Mouse (Mus musculus) ES-Bruce4 (cell line): ENCODE results near the gene Hspb3. TPM values are rescaled to one million over a fixed set of nuclear protein-coding genes. Genes with fewer than 3 reads are reported as not detected.

Experiments
- H3K27ac ChIP-seq: 2 replicates; pipeline ENCODE4 v1.5.1; 2012; ENCODE audit warnings: low read length, inconsistent platforms; ENCODE audit not compliant: insufficient read depth
- H3K27me3 ChIP-seq: 2 replicates; pipeline ENCODE4 v1.6.1; 2012; ENCODE audit warnings: mild to moderate bottlenecking, low read length, inconsistent platforms; ENCODE audit not compliant: control insufficient read depth, poor library complexity, insufficient read depth, severe bottlenecking
- H3K36me3 ChIP-seq: 2 replicates; pipeline ENCODE4 v1.6.1; 2012; ENCODE audit warnings: inconsistent platforms, mild to moderate bottlenecking, low read length, moderate library complexity; ENCODE audit not compliant: control insufficient read depth, poor library complexity, insufficient read depth, severe bottlenecking
- H3K4me1 ChIP-seq: one replicate; pipeline ENCODE4 v1.8.1; 2011; ENCODE audit warnings: low read length; ENCODE audit not compliant: control insufficient read depth, insufficient read depth
- H3K4me3 ChIP-seq: 2 replicates; pipeline ENCODE4 v1.5.1; 2011; ENCODE audit warnings: low read depth, mild to moderate bottlenecking, low read length
- H3K9ac ChIP-seq: 2 replicates; pipeline ENCODE4 v1.6.1; 2012; ENCODE audit warnings: low read depth, mild to moderate bottlenecking, inconsistent platforms; ENCODE audit not compliant: poor library complexity, severe bottlenecking
- H3K9me3 ChIP-seq: replicated peaks from 2 replicates; pipeline ENCODE4 v1.6.1; 2012; ENCODE audit warnings: mild to moderate bottlenecking, low read length, inconsistent platforms; ENCODE audit not compliant: control insufficient read depth, poor library complexity, insufficient read depth, severe bottlenecking
- CTCF ChIP-seq: IDR thresholded peaks from one replicate; pipeline ENCODE4 v1.8.1; 2011; ENCODE audit warnings: low read depth, low read length
- EP300 ChIP-seq: IDR thresholded peaks from 2 replicates; pipeline ENCODE4 v1.6.1; 2011; ENCODE audit warnings: low read depth, low read length; ENCODE audit not compliant: insufficient read depth
- POLR2A ChIP-seq: IDR thresholded peaks from one replicate; pipeline ENCODE4 v1.8.1; 2011; ENCODE audit warnings: low read length; ENCODE audit not compliant: insufficient read depth
- polyA plus RNA-seq: library from polyadenylated mRNA; stranded (reverse); fragments of >200 nt; gene quantifications from 2 replicates; pipeline ENCODE4 v1.2.4, GENCODE M21; 2011; ENCODE audit warnings: low read depth; ENCODE audit not compliant: missing spikeins, insufficient read depth, insufficient read length

Gene Hspb3
- polyA plus RNA-seq, 1 experiment: not detected

DNA sequence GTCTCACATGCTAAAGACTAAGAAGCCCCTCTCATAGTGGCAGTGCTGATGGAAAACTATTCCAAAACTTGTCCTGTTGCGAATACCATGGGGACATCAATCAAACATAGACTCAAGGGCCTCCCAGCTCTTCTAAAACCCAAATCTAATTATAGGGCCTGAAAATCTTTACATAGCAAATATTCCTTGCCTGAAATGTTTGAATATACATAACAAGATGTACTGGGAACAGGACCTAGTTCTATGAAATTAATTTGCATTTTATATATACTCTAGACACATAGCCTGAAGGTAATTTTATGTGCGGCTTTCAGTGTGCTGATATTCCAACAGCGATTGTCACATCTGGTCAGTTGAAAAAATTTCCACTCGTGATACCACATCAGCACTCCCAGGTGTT is 8.0 kb downstream of the Hspb3 start:
- Histone ChIP-seq H3K27me3 (no peaks in the 10 kb centered on the region), H3K4me3 (no peak overlapping the region), H3K27ac (no peak overlapping the region), H3K9ac (no peak overlapping the region), H3K4me1 (no peaks in the 10 kb centered on the region), H3K9me3 (no peaks in the 10 kb centered on the region; the same call in 1 of the 2 replicates), H3K36me3 (no peaks in the 10 kb centered on the region)
- no peak for TF ChIP-seq POLR2A
- TF ChIP-seq EP300: no peak
- no peak for TF ChIP-seq CTCF

DNA sequence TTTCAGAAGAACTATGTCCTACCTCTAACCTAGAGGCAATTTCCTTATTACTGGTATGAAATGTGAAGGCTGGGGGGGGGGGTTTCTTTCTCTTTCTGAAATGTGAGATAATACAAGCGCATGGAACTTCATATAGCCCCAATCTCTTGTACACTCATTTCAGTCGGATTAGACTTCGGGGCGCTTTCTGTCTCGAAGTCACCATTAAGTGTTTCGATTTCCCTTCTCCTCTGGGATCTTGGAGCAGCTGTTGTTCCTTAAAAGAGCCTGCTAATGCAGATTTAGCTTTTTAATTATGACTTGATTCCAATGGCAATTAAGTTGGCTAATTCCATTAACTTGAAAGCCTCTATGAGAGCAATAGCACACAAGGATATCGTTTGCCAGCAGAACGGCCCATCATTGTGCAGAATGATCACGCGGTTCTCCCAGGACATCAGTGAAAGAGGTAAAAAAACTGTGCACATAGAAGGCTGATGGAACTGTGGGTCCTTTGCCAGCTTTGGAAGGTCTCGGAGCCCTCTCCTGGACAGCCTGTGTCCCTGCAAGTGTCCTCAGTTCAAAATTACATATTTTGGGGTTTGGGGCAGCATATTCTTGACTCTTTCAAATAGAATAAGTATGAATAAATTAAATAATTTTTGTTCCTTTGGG is 22.4 kb downstream of the Hspb3 start:
- no peaks in the 10 kb centered on the region for H3K4me1 ChIP-seq
- H3K9me3 ChIP-seq: no peaks in the 10 kb centered on the region
- peak; percentile 38 for TF ChIP-seq CTCF
- TF ChIP-seq POLR2A: no peak
- no peak for TF ChIP-seq EP300
- no peak overlapping the region for H3K4me3 ChIP-seq
- no peaks in the 10 kb centered on the region for H3K36me3 ChIP-seq
- H3K9ac ChIP-seq: no peak overlapping the region
- no peak overlapping the region for H3K27ac ChIP-seq
- no peaks in the 10 kb centered on the region for H3K27me3 ChIP-seq

GRCm38 (mm10) chr13:113638914-113639313 is 24.6 kb downstream of the Hspb3 start:
- no peaks in the 10 kb centered on the region for H3K4me1 ChIP-seq
- no peaks in the 10 kb centered on the region for H3K36me3 ChIP-seq
- H3K27ac ChIP-seq: no peak overlapping the region
- H3K9ac ChIP-seq: no peak overlapping the region
- H3K9me3 ChIP-seq: no peaks in the 10 kb centered on the region
- H3K4me3 ChIP-seq: no peak overlapping the region
- TF ChIP-seq POLR2A (no peak), EP300 (no peak), CTCF (no peak)
- H3K27me3 ChIP-seq: no peaks in the 10 kb centered on the region

DNA sequence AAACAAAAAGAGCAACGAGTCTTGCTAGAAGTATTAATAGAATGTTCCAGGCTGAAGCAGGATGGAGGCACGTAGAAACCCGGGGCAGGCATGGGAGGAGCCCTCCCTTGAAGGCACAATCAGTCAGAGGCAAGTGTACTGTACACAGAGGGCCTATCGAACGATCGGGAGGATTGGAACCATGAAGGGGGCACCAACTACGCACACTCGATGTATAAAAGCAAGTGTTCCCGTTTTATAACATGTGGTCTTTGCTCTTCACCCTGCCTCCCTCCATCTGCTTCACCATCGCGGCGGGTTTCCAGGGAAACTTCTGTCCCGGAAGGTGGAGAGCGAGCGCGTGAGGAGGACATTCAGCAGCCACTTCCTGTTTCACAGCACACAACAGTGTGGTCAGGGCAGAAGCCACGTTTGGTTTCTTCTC is 27.7 kb downstream of the Hspb3 start:
- TF ChIP-seq POLR2A (no peak), EP300 (no peak), CTCF (no peak)
- no peak overlapping the region for H3K4me3 ChIP-seq
- H3K27ac ChIP-seq: no peak overlapping the region
- H3K9ac ChIP-seq: no peak overlapping the region
- no peaks in the 10 kb centered on the region for H3K36me3 ChIP-seq
- no peaks in the 10 kb centered on the region for H3K9me3 ChIP-seq
- no peaks in the 10 kb centered on the region for H3K27me3 ChIP-seq
- no peaks in the 10 kb centered on the region for H3K4me1 ChIP-seq

- no peaks in the 10 kb centered on the region for H3K36me3 ChIP-seq
- H3K27ac ChIP-seq: no peak overlapping the region
- no peak overlapping the region for H3K9ac ChIP-seq
- H3K9me3 ChIP-seq: no peaks in the 10 kb centered on the region
- no peak overlapping the region for H3K4me3 ChIP-seq
- no peaks in the 10 kb centered on the region for H3K27me3 ChIP-seq
- H3K4me1 ChIP-seq: no peaks in the 10 kb centered on the region
- TF ChIP-seq POLR2A: no peak
- TF ChIP-seq CTCF: no peak
- no peak for TF ChIP-seq EP300
Measured at GRCm38 (mm10) chr13:113634732-113635481, 28.6 kb downstream of the Hspb3 start.

- H3K4me3 ChIP-seq: no peak overlapping the region
- H3K36me3 ChIP-seq: no peaks in the 10 kb centered on the region
- no peaks in the 10 kb centered on the region for H3K27me3 ChIP-seq
- H3K4me1 ChIP-seq: no peaks in the 10 kb centered on the region
- H3K9ac ChIP-seq: no peak overlapping the region
- H3K27ac ChIP-seq: no peak overlapping the region
- no peaks in the 10 kb centered on the region for H3K9me3 ChIP-seq
- TF ChIP-seq EP300 (no peak), CTCF (no peak), POLR2A (no peak)
Measured at GRCm38 (mm10) chr13:113632506-113632905, 31.0 kb downstream of the Hspb3 start.
